Mouse (Mus musculus) lung, postnatal 0 days (tissue): ENCODE measurements at regions not wholly inside any gene's neighbourhood (a gene's known extent, or its start where the extent isn't known, plus 50 kb on each side); places are given as distances from the start of the nearest gene placed in this dataset.

Experiments used
- CTCF ChIP-seq: IDR thresholded peaks from 2 replicates; pipeline ENCODE4 v1.5.1; 2016; ENCODE audit warnings: antibody characterized with exemption, mild to moderate bottlenecking
- EP300 ChIP-seq: IDR thresholded peaks from 2 replicates; pipeline ENCODE4 v1.6.1; 2016; ENCODE audit warnings: antibody characterized with exemption, mild to moderate bottlenecking, control low read depth

DNA sequence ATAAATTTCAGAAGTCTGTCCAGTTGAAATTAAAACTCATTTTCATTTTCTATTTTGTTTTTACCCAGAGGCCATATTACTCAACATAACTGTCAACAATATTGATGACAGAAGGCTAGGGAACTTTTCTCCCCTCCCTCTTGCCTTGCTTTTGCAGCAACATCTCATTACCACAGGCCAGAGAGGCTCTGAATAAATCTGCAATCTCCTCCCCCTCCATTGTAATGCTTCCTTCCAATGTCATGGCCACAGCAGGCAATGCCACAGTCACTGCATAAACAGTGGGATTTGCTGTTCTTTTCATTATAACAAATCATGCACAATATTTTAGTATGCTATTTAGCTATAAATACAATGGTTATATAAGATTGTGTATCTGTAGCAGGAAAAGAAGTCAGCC is 1315.1 kb upstream of the Gje1 start:
- TF ChIP-seq CTCF (no peak), EP300 (no peak)
